Mouse (Mus musculus) R1 (cell line): ENCODE results near the gene C1qtnf9.

Experiments used
- DNase-seq: peaks from one replicate; pipeline ENCODE4 v3.0.0-alpha.2; 2018; ENCODE audit warnings: low read depth, low spot score

The C1qtnf9 gene

GRCm38 (mm10) chr14:60767884-60768283 lies at the start of gene C1qtnf9:
TSS of gene C1qtnf9 (plus strand) at chr14:60768134.
- DNase-seq: no peak

GRCm38 (mm10) chr14:60721304-60721703 lies 46.6 kb upstream of the C1qtnf9 start:
- DNase-seq: no peak

GRCm38 (mm10) chr14:60721938-60722337 lies 46.0 kb upstream of the C1qtnf9 start:
- no peak for DNase-seq

- DNase-seq: peak; percentile 32
These were observed 41.8 kb upstream of the C1qtnf9 start for GRCm38 (mm10) chr14:60726091-60726490.

DNA sequence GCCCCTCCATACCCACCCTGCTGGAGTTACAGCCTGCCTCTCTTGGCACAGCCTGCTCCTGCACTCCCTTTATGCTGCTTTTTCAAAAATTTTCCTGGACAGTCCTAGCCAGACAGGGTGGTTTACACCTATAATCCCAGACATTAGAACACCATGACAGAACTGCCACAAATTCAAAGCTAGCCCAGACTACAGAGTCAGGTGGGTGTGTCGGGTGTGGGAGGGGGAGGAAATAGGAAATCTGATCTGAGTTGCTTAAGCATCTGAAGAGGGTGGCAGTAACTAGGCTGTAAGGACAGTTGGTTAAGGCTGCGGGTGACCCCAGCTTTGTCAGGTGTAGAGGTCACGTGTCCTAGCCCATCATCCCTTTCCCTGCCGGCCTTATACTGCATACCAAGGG lies 40.8 kb upstream of the C1qtnf9 start:
- DNase-seq: peak; percentile 17

GRCm38 (mm10) chr14:60732081-60732480 lies 35.9 kb upstream of the C1qtnf9 start:
- no peak for DNase-seq

- DNase-seq: no peak
These were observed 35.1 kb upstream of the C1qtnf9 start for GRCm38 (mm10) chr14:60732787-60733186.

- no peak for DNase-seq
These were observed 34.2 kb upstream of the C1qtnf9 start for GRCm38 (mm10) chr14:60733706-60734105.

GRCm38 (mm10) chr14:60735206-60735605 lies 32.7 kb upstream of the C1qtnf9 start:
- no peak for DNase-seq

- no peak for DNase-seq
These were observed 31.9 kb upstream of the C1qtnf9 start for GRCm38 (mm10) chr14:60735848-60736547.

GRCm38 (mm10) chr14:60736591-60737192 lies 31.2 kb upstream of the C1qtnf9 start:
- peak; percentile 93 for DNase-seq

GRCm38 (mm10) chr14:60737202-60737611 lies 30.7 kb upstream of the C1qtnf9 start:
- no peak for DNase-seq

GRCm38 (mm10) chr14:60738434-60738938 lies 29.4 kb upstream of the C1qtnf9 start:
- DNase-seq: no peak

DNA sequence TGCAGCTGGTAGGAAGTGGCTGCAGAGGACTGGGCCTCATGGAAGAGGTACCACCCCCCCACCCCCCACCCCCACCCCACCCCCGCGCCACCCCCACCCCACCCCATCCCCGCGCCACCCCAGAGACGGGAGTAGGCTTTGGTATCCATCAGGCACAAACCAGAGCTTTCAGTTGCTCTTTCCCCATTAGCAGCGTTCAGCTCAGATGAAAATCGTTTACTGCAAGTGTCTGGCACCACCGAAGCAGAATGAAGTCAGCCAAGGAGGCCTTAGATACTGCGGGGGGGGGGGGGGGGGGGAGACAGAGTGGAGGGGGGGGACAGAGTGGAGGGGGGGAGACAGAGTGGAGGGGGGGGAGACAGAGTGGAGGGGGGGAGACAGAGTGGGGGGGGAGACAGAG lies 28.8 kb upstream of the C1qtnf9 start:
- no peak for DNase-seq

GRCm38 (mm10) chr14:60739616-60740015 lies 28.3 kb upstream of the C1qtnf9 start:
- DNase-seq: no peak

GRCm38 (mm10) chr14:60740507-60740906 lies 27.4 kb upstream of the C1qtnf9 start:
- no peak for DNase-seq

DNA sequence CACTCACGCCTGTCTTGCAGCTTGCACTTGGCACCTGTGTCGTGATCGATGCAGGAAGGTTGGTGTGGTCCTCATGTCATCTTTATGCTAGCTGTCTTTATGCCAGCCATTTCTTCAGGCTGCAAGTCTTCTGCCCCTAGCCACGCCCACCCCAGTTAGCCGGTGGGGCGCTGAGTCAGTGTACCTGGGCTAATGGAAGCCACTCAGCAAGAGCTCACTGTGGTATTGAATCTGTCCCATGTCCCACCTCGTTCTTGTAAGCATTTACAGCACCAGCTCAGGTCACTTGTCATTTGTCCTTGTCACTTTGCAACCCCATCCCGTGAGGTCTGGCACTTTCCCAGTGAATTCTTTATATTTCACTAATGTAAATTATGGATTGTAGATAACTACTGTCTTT lies 26.9 kb upstream of the C1qtnf9 start:
- no peak for DNase-seq

DNA sequence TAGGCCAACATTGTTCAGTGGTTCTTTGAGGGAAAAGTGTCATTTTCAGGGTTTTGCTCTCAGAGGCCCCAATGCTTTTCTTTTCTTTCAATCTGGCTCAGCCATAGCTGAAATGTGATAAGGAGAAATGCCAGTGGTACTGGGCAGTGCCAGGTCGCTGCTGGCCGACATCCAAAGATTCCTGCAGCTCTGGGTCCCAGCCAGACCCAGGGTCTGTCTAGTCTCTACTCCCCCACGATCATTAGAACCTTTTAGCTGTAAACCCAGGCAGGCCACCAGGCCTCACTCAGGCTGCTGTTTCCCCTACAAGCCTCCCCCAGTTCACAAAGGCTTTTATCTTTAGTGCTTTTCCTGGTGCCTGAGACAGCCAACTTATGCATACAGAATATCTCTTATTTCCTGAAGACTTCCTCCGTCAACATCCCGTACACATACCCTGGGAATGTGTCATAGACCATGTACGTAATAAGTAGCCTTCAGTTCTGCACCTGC lies 26.4 kb upstream of the C1qtnf9 start:
- DNase-seq: no peak

DNA sequence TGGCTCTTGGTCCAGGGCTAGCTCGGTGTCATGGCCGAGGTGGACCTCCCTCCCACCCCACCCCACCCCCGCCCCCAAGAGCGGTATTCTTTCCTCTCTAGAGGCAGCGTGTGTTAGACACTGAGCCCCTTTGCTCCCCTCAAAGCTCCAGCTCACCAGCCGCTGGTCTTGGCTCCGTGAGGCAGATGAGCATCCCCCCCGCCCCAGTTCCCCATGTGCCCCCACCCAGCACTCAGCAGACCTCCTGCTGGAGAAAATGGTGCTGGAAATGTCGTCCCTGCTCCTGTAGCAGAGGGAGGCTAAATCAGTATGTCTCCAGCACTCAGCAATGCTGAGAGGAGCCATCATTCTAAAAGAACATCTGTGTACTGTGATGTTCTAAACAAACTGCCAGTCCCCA lies 24.3 kb upstream of the C1qtnf9 start:
- DNase-seq: no peak

GRCm38 (mm10) chr14:60745201-60745600 lies 22.7 kb upstream of the C1qtnf9 start:
- DNase-seq: no peak

- DNase-seq: no peak
These were observed 21.8 kb upstream of the C1qtnf9 start for GRCm38 (mm10) chr14:60746141-60746540.

GRCm38 (mm10) chr14:60747154-60747870 lies 20.6 kb upstream of the C1qtnf9 start:
- DNase-seq: no peak
